Mouse (Mus musculus) urinary bladder, postnatal 4 days (tissue): ENCODE results near the gene Chst15.

Experiments used
- DNase-seq, 2 experiments: peaks; one replicate each; pipeline ENCODE4 v3.0.0; 2021 to 2022; ENCODE audit warnings: low spot score in 2 of 2

The Chst15 gene

GRCm38 (mm10) chr7:132336781-132337180 lies 19.8 kb upstream of the Chst15 start:
- DNase-seq, result no peak

GRCm38 (mm10) chr7:132335367-132335766 lies 18.3 kb upstream of the Chst15 start:
- no peak for DNase-seq

DNA sequence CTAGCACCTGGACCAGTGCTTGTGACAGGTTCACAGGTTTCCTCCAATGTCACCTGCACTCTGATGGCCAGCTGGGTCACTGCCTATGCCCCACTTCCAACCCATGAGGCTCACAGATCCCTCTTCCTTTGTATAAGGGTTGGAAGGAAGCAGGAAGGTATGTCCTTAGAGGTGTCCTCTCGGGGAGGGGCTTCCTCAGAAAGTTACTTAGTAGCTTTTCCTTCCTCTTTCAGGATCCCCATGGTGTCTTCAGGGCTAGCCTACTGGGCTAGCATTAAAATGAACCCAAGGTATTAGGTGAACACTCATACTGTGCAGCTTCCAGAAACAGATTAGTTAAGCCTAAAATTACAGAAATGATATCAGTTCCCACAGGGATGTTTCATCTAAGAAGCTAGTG lies 16.1 kb upstream of the Chst15 start:
- no peak for DNase-seq

- DNase-seq, result no peak
These were observed 15.1 kb upstream of the Chst15 start for GRCm38 (mm10) chr7:132332176-132332575.

DNA sequence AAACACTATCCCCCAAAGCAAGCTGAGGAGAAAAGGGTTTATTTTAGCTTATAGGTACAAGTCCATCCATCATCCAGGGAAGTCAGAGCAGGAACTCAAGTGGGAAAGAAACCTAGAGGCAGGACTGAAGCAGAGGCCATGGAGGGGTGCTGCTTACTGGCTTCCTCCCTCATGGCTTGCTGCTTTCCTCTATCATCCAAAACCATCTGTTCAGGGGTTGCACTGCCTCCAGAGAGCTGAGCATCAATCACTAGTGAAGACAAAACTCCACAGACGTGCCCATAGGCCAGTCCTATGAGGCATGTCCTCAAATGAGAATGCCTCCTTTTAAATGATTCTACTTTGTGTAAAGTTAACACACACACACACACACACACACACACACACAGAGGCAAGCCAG lies 13.2 kb upstream of the Chst15 start:
- DNase-seq, result no peak

GRCm38 (mm10) chr7:132328648-132329047 lies 11.6 kb upstream of the Chst15 start:
- DNase-seq, result no peak

DNA sequence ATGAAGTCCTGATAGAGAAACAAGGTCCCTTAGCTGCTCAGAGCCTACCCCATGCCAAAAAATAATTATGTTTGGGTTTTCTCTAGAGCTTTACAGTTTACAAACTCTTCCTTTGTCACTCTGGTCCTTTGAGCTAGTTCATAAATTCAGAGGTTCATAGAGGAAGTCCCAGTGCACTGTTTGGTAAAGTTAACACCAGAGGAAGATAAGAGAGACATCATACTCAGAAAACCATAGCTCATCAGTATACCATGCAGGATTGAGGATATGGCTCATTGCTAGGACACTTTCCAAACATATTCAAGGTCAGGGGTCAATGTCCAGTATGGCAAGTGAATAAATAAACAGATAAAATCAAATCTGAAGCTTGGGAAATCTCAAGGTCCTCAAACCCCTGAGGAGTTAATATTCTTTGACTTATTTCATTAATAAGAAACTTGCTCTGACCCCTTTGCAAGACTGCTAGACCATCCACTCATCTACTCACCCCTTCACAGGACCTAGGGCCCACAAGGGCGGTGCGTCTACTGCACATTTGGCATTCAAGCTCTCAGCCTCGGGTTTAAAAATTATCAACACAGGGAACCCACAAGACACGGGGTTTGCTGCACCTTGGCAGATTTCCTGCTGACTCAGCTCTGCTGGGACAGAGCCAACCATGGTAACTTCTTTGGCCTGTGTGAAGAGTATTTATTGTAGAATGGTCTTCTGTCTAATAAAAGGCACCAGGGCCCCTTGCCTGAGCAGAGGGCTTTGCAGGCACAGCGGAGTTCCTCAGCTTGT lies 8.7 kb upstream of the Chst15 start:
- peak; percentile 60 to 70 for DNase-seq

DNA sequence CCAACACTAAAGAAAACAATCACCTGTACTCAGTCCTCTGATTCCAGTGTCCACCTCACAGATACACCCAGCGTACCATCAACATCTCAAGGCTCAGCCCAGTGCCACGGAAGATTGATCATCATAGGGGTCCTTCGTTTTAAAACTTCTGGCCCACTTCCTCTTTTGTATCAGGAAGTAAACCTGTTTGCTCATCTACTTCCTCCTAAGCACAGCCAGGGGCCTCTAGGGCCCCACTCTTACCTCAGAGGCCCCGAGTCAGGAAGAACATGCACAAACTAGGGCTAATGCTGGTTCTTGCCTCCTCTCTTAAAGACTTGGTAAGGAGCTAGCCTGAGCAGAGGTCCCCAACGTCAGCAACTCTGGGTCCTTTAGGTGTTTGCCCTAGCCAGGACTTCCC lies 6.4 kb upstream of the Chst15 start:
- DNase-seq, result no peak

GRCm38 (mm10) chr7:132321392-132321958 lies 4.4 kb upstream of the Chst15 start:
- DNase-seq, result no peak

- peak; percentile 66 to 73 for DNase-seq
These were observed 660 bp downstream of the Chst15 start for GRCm38 (mm10) chr7:132316101-132317035.

- DNase-seq, result peak; percentile 72 to 80
These were observed 1.6 kb downstream of the Chst15 start for GRCm38 (mm10) chr7:132315149-132316091.

DNA sequence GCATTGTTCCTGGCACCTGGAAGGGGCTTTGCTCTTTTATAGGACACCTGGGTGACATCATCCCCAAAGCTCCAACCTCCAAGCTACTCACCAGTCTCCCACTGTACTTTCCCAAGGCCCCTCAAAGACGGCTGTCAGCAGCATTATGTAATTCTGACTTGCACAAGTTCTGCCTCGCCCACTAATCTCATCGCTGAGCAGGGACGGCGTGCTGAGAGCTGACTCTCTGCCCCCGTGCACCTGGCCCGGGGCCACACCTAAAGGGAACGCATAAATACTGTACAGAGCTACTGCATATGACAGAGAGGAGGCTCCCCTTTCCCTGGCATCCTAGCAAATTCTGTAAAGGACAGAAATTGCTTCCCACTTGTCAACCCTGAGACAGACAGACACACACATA lies 4.6 kb downstream of the Chst15 start:
- no peak for DNase-seq

- no peak for DNase-seq
These were observed 8.4 kb downstream of the Chst15 start for GRCm38 (mm10) chr7:132308537-132309191.

DNA sequence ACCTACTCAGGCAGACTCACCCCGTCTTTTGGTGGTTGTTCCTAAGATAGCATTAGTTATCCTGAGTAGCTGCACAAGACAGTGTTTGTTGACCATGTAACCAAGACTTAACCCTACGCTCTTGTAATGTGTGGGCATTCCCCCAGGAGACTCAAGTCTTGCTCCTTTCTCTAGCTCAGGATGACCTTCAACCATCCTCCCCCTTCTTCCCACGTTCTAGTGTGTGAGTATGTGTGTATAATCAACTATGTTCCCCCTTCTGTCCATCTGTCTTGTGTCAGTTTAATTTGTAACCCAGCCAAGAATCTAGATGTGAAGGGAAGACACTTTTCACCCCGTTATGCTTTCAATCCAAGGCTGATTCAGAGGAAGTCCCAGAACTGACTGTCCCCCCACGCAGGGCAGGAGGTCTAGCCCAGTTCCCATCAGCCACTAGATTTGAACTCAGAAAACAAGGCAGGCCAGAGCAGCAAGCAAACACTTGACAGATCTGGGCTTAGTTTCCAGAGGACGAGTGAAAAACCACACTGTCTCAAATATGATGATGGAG lies 9.2 kb downstream of the Chst15 start:
- no peak for DNase-seq

GRCm38 (mm10) chr7:132306671-132307412 lies 10.2 kb downstream of the Chst15 start:
- DNase-seq, result no peak

GRCm38 (mm10) chr7:132305492-132306375 lies 11.3 kb downstream of the Chst15 start:
- DNase-seq, result no peak

GRCm38 (mm10) chr7:132304424-132305085 lies 12.5 kb downstream of the Chst15 start:
- DNase-seq, result no peak

DNA sequence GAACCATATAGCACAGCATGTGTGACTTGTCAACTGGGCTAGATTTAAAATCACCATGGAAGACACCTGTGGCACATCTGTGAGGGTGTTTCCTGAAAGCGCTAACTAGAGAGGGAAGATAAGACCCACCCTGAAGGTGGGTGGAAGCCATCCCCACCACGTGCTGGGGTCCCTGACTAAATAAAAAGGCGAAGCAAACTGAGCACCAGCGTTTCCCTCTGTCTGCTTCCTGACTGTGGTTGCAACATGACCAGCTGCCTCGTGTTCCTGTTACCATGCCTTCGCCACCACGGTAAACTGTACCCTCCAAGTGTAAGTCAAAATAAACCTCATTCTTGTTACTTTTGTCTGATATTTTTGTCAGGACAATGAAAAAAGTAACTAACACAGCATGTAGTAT lies 13.0 kb downstream of the Chst15 start:
- no peak for DNase-seq
